Mouse (Mus musculus) G1E-ER4 (cell line): ENCODE results near the gene Gm30302. TPM values are rescaled to one million over a fixed set of nuclear protein-coding genes. Genes with fewer than 3 reads are reported as not detected.

ENCODE experiments used
- GATA1 ChIP-seq: IDR thresholded peaks from one replicate; pipeline ENCODE4 v1.8.0; 2012; ENCODE audit warnings: low read length, inconsistent platforms
- polyA plus RNA-seq: library from polyadenylated mRNA; stranded (reverse); fragments of >175 nt; gene quantifications from 2 replicates; pipeline ENCODE4 v1.2.3, GENCODE M21; 2012

Gene Gm30302
- polyA plus RNA-seq, 1 experiment = not detected

- no peak for TF ChIP-seq GATA1
Observed at GRCm38 (mm10) chr13:49757966-49758365, 40.8 kb downstream of the Gm30302 start.

GRCm38 (mm10) chr13:49756591-49756990 is 42.2 kb downstream of the Gm30302 start:
- no peak for TF ChIP-seq GATA1

GRCm38 (mm10) chr13:49741285-49742040 is 57.3 kb downstream of the Gm30302 start:
- no peak for TF ChIP-seq GATA1

GRCm38 (mm10) chr13:49738011-49738410 is 60.8 kb downstream of the Gm30302 start:
- no peak for TF ChIP-seq GATA1

GRCm38 (mm10) chr13:49736430-49736829 is 62.4 kb downstream of the Gm30302 start:
- no peak for TF ChIP-seq GATA1

Other genes with a start within 250 kb of the Gm30302 start
- not detected in 2 replicates for gene Omd, start 216.5 kb downstream of the Gm30302 start, polyA plus RNA-seq
- gene Ogn, start 191.0 kb downstream of the Gm30302 start, polyA plus RNA-seq = not detected in 2 replicates
- gene Cenpp, start 146.2 kb downstream of the Gm30302 start, polyA plus RNA-seq = 7.3 and 9.6 TPM in 2 replicates
- gene Nol8, start 145.9 kb downstream of the Gm30302 start, polyA plus RNA-seq = 1.6 and 1.8 TPM in 2 replicates
- 9.7 and 30.2 TPM in 2 replicates for gene Iars, start 116.9 kb downstream of the Gm30302 start, polyA plus RNA-seq